Mouse (Mus musculus) G1E (cell line): ENCODE results near the gene Elp5. TPM values are rescaled to one million over a fixed set of nuclear protein-coding genes. Genes with fewer than 3 reads are reported as not detected.

Experiments
- ATAC-seq: 2 replicates; pipeline ENCODE4 v1.8.0; 2016; ENCODE audit warnings: mild to moderate bottlenecking; ENCODE audit not compliant: insufficient number of reproducible peaks, poor library complexity, low FRiP score, severe bottlenecking; ENCODE audit errors: extremely low read depth
- DNase-seq: peaks from one replicate; pipeline ENCODE4 v3.0.0; 2012; ENCODE audit warnings: low spot score
- H3K27me3 ChIP-seq: 2 replicates; pipeline ENCODE4 v1.6.1; 2012; ENCODE audit warnings: mild to moderate bottlenecking, low read length, inconsistent platforms; ENCODE audit not compliant: insufficient read depth
- H3K36me3 ChIP-seq: replicated peaks from 2 replicates; pipeline ENCODE3; 2012; ENCODE audit warnings: mild to moderate bottlenecking, inconsistent platforms
- H3K4me1 ChIP-seq: 2 replicates; pipeline ENCODE4 v1.6.1; 2012; ENCODE audit warnings: low read depth, low read length, inconsistent platforms, mixed read lengths; ENCODE audit not compliant: insufficient read depth
- H3K4me3 ChIP-seq: 2 replicates; pipeline ENCODE4 v1.5.1; 2012; ENCODE audit warnings: low read depth, mild to moderate bottlenecking, inconsistent platforms, low read length, moderate library complexity, mixed read lengths
- H3K9me3 ChIP-seq: replicated peaks from 2 replicates; pipeline ENCODE4 v1.6.1; 2012; ENCODE audit warnings: inconsistent platforms
- CTCF ChIP-seq: IDR thresholded peaks from 2 replicates; pipeline ENCODE4 v1.5.1; 2012; ENCODE audit warnings: low read depth, low read length, inconsistent platforms, mixed read lengths
- GATA1 ChIP-seq: IDR thresholded peaks from 2 replicates; pipeline ENCODE4 v1.6.1; 2012; ENCODE audit warnings: borderline replicate concordance, low read length, inconsistent platforms, mixed read lengths
- GATA2 ChIP-seq: IDR thresholded peaks from 2 replicates; pipeline ENCODE4 v1.6.1; 2012; ENCODE audit warnings: low read depth, low read length, inconsistent platforms, borderline replicate concordance
- POLR2AphosphoS5 ChIP-seq: IDR thresholded peaks from 2 replicates; pipeline ENCODE4 v1.6.1; 2012; ENCODE audit warnings: low read depth, low read length, inconsistent platforms; ENCODE audit not compliant: insufficient replicate concordance
- TAL1 ChIP-seq: conservative IDR thresholded peaks from 2 replicates; pipeline ENCODE4 v1.6.1; 2012; ENCODE audit warnings: low read depth, low read length, inconsistent platforms, mixed read lengths
- polyA plus RNA-seq: library from polyadenylated mRNA; stranded (reverse); fragments of >175 nt; gene quantifications from 2 replicates; pipeline ENCODE4 v1.2.3, GENCODE M21; 2012
- total RNA-seq, 2 experiments: library from RNA; stranded (forward) in 1 of 2; stranded (reverse) in 1 of 2; fragments of 200-1000 nt in 1 of 2; fragments of >200 nt in 1 of 2; fragmentation: Nextera tagmentation in 1 of 2; gene quantifications; 2 replicates each; pipeline ENCODE4 v1.2.3; 2014 to 2017

The Elp5 gene
- total and polyA plus RNA-seq, 3 experiments = 10.4 to 72.7 (median 69.9) TPM

- peaks cover 57% of the 10 kb centered on the region for H3K27me3 ChIP-seq
Measured at GRCm38 (mm10) chr11:69945216-69945615, 37.1 kb downstream of the Elp5 start.

DNA sequence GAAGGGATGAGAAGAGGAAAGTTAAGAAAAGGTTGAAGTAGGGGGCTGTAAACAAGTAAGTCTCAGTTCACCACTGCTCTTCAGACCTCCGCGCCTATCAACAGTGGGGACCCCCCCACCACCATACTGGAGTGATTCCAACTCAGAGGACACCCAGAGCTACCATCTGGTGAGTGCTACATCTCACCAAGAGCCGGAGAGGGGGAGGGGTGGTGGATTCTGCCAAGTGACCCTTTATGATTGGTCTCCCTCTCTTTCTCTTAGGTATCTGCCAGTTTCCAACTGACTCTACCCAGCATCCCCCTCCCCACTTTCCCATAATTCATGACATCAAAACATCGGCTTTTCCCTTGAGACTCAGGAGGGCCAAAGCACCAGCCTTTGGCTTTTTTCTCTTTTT lies 41.4 kb downstream of the Elp5 start:
- no peak for TF ChIP-seq GATA2
- TF ChIP-seq GATA1 = no peak
- TF ChIP-seq POLR2AphosphoS5 = no peak
- TF ChIP-seq TAL1 = no peak
- no peak for TF ChIP-seq CTCF
- Histone ChIP-seq H3K36me3 (no peaks in the 10 kb centered on the region), H3K4me3 (no peak overlapping the region), H3K4me1 (peaks cover 8% of the 10 kb centered on the region), H3K27me3 (peaks cover 91% of the 10 kb centered on the region), H3K9me3 (peaks cover 2% of the 10 kb centered on the region)
- no peak for ATAC-seq
- no peak for DNase-seq

More at GRCm38 (mm10) chr11:69945216-69945615, 37.1 kb downstream of the Elp5 start:
- Histone ChIP-seq H3K36me3 (no peaks in the 10 kb centered on the region), H3K4me1 (peaks cover 41% of the 10 kb centered on the region), H3K9me3 (no peaks in the 10 kb centered on the region), H3K4me3 (no peak overlapping the region)
- ATAC-seq (no peak), DNase-seq (no peak)
- TF ChIP-seq GATA2 = no peak
- TF ChIP-seq GATA1 = no peak
- no peak for TF ChIP-seq POLR2AphosphoS5
- no peak for TF ChIP-seq TAL1
- no peak for TF ChIP-seq CTCF

DNA sequence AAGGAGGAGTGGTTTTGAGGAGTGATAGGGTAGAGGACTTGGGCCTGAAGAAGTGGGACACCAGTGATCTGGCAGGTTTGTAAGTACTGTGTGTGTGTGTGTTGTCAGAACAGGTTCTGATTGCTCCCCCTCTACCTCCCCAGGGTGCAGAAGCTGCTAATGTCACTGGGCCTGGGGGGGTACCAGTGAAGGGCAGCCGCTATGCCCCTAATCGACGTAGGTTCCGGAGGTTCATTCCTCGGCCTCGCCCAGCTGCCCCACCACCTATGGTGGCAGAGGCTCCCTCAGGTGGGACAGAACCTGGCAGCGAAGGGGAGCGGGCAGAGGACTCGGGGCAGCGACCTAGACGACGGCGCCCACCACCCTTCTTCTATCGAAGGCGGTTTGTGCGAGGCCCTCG lies 42.6 kb downstream of the Elp5 start:
- ATAC-seq (no peak), DNase-seq (no peak)
- Histone ChIP-seq H3K27me3 (peaks cover 89% of the 10 kb centered on the region), H3K4me1 (peaks cover 8% of the 10 kb centered on the region), H3K36me3 (no peaks in the 10 kb centered on the region), H3K4me3 (no peak overlapping the region), H3K9me3 (peaks cover 12% of the 10 kb centered on the region)
- no peak for TF ChIP-seq POLR2AphosphoS5
- no peak for TF ChIP-seq CTCF
- no peak for TF ChIP-seq GATA1
- no peak for TF ChIP-seq TAL1
- TF ChIP-seq GATA2 = no peak

DNA sequence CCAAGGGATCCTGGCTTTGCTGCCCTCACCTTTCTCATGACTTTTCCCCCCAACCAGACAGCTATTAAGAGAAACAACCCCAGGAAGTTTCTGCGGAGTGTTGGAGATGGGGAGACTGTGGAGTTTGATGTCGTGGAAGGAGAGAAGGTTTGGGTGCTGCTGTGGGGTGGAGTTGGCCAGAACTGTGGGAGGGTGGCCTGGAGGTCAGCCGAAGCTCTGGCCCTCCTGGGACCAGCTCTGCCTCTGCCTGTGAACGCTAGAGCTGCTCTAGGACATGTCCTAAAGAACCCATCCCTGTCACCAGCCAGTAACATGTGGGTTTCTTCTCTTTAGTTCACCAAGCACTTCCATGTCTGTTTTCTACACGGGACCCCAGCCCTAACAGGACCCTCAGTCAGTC lies 43.1 kb downstream of the Elp5 start:
- no peaks in the 10 kb centered on the region for H3K36me3 ChIP-seq
- H3K27me3 ChIP-seq = peaks cover 89% of the 10 kb centered on the region
- H3K4me3 ChIP-seq = no peak overlapping the region
- no peak for ATAC-seq
- no peak for DNase-seq
- TF ChIP-seq CTCF = no peak
- no peak for TF ChIP-seq POLR2AphosphoS5
- no peak for TF ChIP-seq TAL1
- no peak for TF ChIP-seq GATA1
- no peak for TF ChIP-seq GATA2
- H3K9me3 ChIP-seq = peaks cover 12% of the 10 kb centered on the region
- H3K4me1 ChIP-seq = peaks cover 13% of the 10 kb centered on the region

DNA sequence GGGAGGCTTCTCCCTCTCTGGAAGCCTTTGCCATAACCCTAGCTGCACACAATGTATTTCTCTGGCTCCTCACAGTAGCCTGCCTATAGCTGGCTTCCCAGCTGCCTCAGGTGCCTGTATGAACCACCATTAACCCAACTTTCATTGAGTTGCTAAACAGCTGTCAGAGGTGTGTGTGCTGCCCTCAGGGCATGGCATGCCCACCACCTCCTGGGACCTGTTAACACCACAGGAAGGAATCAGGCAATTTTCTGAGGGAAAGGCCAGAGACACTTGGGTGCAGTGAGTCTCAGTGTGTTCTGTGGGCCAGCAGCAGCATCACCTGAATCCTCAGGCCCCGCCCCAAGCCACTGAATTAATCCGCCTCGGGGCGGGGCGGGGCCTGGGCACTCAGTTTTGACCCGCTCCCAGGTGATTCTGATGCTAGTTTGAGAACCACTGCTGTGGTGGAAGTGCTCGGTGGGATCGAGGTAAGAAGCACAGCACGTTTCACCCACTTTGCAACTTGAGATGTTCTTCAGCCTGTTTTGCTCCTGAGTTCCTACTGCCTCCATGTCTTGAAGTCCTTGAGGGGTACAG lies 43.8 kb downstream of the Elp5 start:
- DNase-seq = no peak
- peaks cover 18% of the 10 kb centered on the region for H3K4me1 ChIP-seq
- ATAC-seq = no peak
- H3K4me3 ChIP-seq = no peak overlapping the region
- H3K27me3 ChIP-seq = peaks cover 85% of the 10 kb centered on the region
- no peak for TF ChIP-seq TAL1
- no peak for TF ChIP-seq GATA1
- no peak for TF ChIP-seq POLR2AphosphoS5
- no peak for TF ChIP-seq CTCF
- no peak for TF ChIP-seq GATA2
- no peaks in the 10 kb centered on the region for H3K36me3 ChIP-seq
- peaks cover 12% of the 10 kb centered on the region for H3K9me3 ChIP-seq

- Histone ChIP-seq H3K4me1 (peaks cover 18% of the 10 kb centered on the region), H3K27me3 (peaks cover 78% of the 10 kb centered on the region), H3K4me3 (no peak overlapping the region), H3K9me3 (peaks cover 12% of the 10 kb centered on the region), H3K36me3 (no peaks in the 10 kb centered on the region)
- TF ChIP-seq CTCF (no peak), GATA2 (no peak), GATA1 (no peak), POLR2AphosphoS5 (no peak), TAL1 (no peak)
- ATAC-seq (no peak), DNase-seq (no peak)
Measured at GRCm38 (mm10) chr11:69937834-69938233, 44.5 kb downstream of the Elp5 start.

GRCm38 (mm10) chr11:69937385-69937784 lies 44.9 kb downstream of the Elp5 start:
- TF ChIP-seq GATA2 (no peak), CTCF (no peak), POLR2AphosphoS5 (no peak), TAL1 (no peak), GATA1 (no peak)
- H3K9me3 ChIP-seq = peaks cover 12% of the 10 kb centered on the region
- DNase-seq = no peak
- H3K27me3 ChIP-seq = peaks cover 74% of the 10 kb centered on the region
- peaks cover 21% of the 10 kb centered on the region for H3K4me1 ChIP-seq
- H3K36me3 ChIP-seq = no peaks in the 10 kb centered on the region
- H3K4me3 ChIP-seq = no peak overlapping the region
- no peak for ATAC-seq
